Mouse (Mus musculus) heart, adult 2 months (tissue): ENCODE measurements around the gene Cntn6.

Source experiments
- CTCF ChIP-seq: fragments of 200-600 bp; IDR thresholded peaks from 2 replicates; pipeline ENCODE4 v1.8.1; 2022; ENCODE audit warnings: antibody characterized with exemption, mild to moderate bottlenecking, moderate library complexity
- POLR2A ChIP-seq: fragments of 200-500 bp; IDR thresholded peaks from 2 replicates; pipeline ENCODE4 v1.6.1; 2011; ENCODE audit warnings: mild to moderate bottlenecking, low read depth, low read length, control low read depth; ENCODE audit not compliant: insufficient read depth

GRCm38 (mm10) chr6:104470706-104471105 lies 21.9 kb upstream of the Cntn6 start:
- no peak for TF ChIP-seq CTCF
- no peak for TF ChIP-seq POLR2A
